Mouse (Mus musculus) liver, adult 2 months (tissue): ENCODE measurements around the gene Map4.

Source experiments
- CTCF ChIP-seq: fragments of 200-500 bp; IDR thresholded peaks from 2 replicates; pipeline ENCODE4 v1.5.1; 2011; ENCODE audit warnings: low read depth, low read length, control low read depth
- POLR2A ChIP-seq: fragments of 200-500 bp; IDR thresholded peaks from 2 replicates; pipeline ENCODE4 v1.6.1; 2011; ENCODE audit warnings: low read length, control low read depth; ENCODE audit not compliant: insufficient read depth; ENCODE audit errors: extremely low read depth

DNA sequence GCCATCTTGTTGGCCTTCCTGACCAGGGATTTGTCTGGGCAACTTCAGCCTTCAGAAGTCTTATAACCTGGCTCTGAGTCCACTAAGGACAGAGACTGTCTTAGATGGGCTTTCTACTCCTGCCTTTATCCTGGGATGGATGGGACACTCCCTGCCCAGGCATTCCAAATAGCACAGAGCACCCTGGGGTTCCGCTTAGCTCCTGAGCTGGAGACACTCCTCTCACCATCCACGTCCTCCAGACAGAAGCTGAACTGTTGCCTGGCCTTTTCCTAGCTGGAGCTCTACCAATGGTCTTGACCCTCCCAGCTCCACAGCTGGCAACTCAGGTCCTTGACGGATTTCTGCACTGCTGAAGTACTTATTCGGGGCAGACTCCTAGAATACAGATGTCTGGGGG lies 29.0 kb upstream of the Map4 start:
- TF ChIP-seq POLR2A (no peak), CTCF (no peak)
